Mouse (Mus musculus): ENCODE results near the gene Topors. TPM values are rescaled to one million over a fixed set of nuclear protein-coding genes. Genes with fewer than 3 reads are reported as not detected.
A peak's percentile ranks its signal among the peaks of the same experiment; 100 is the strongest.

Gene Topors
- polyA plus RNA-seq, 1 experiment from 2014 or later, result 38.3 TPM

- ATAC-seq, result no peak
- H3K4me1 ChIP-seq (replicated peaks), result no peaks in the 10 kb centered on the region
- no peaks in the 10 kb centered on the region for H3K36me3 ChIP-seq
- H3K9me3 ChIP-seq, result no peaks in the 10 kb centered on the region
- no peaks in the 10 kb centered on the region for H3K27me3 ChIP-seq (replicated peaks)
- H3K4me2 ChIP-seq (replicated peaks), result no peak overlapping the region
- H3K4me3 ChIP-seq (replicated peaks), result no peak overlapping the region
- 39% methylated on average over 21 of the region's 21 CpGs for WGBS
- H3K27ac ChIP-seq, result no peak overlapping the region
- no peak overlapping the region for H3K9ac ChIP-seq
Measured at GRCm38 (mm10) chr4:40221876-40222585, 47.6 kb downstream of the Topors start.

- Histone ChIP-seq H3K4me3 (replicated peaks) (no peak overlapping the region), H3K4me1 (replicated peaks) (no peaks in the 10 kb centered on the region), H3K27me3 (replicated peaks) (no peaks in the 10 kb centered on the region), H3K9ac (no peak overlapping the region), H3K36me3 (no peaks in the 10 kb centered on the region), H3K9me3 (no peaks in the 10 kb centered on the region), H3K27ac (no peak overlapping the region), H3K4me2 (replicated peaks) (no peak overlapping the region)
- peak; percentile 52; the same call in 1 of the 2 replicates for ATAC-seq
- 23% methylated on average over 14 of the region's 14 CpGs for WGBS
Measured at GRCm38 (mm10) chr4:40221004-40221760, 48.5 kb downstream of the Topors start.

- Histone ChIP-seq H3K36me3 (no peaks in the 10 kb centered on the region), H3K4me1 (replicated peaks) (no peaks in the 10 kb centered on the region), H3K4me2 (replicated peaks) (no peak overlapping the region), H3K4me3 (replicated peaks) (no peak overlapping the region), H3K9me3 (no peaks in the 10 kb centered on the region), H3K27ac (no peak overlapping the region), H3K9ac (no peak overlapping the region), H3K27me3 (replicated peaks) (no peaks in the 10 kb centered on the region)
- whole genome bisulfite sequencing, result 28% methylated on average over 12 of the region's 12 CpGs
- no peak for ATAC-seq
Measured at GRCm38 (mm10) chr4:40220437-40220836, 49.2 kb downstream of the Topors start.

GRCm38 (mm10) chr4:40218382-40218781, 51.3 kb downstream of the Topors start:
- no peaks in the 10 kb centered on the region for H3K36me3 ChIP-seq
- H3K9me3 ChIP-seq, result no peaks in the 10 kb centered on the region
- H3K27ac ChIP-seq, result no peak overlapping the region
- H3K27me3 ChIP-seq (replicated peaks), result no peaks in the 10 kb centered on the region
- 68% methylated on average over 7 of the region's 7 CpGs for WGBS
- peak; percentile 47; the same call in 1 of the 2 replicates for ATAC-seq
- no peak overlapping the region for H3K9ac ChIP-seq
- no peak overlapping the region for H3K4me2 ChIP-seq (replicated peaks)
- H3K4me1 ChIP-seq (replicated peaks), result no peaks in the 10 kb centered on the region
- H3K4me3 ChIP-seq (replicated peaks), result no peak overlapping the region

GRCm38 (mm10) chr4:40217910-40218309, 51.7 kb downstream of the Topors start:
- Histone ChIP-seq H3K27ac (no peak overlapping the region), H3K4me3 (replicated peaks) (no peak overlapping the region), H3K36me3 (no peaks in the 10 kb centered on the region), H3K4me2 (replicated peaks) (no peak overlapping the region), H3K27me3 (replicated peaks) (no peaks in the 10 kb centered on the region), H3K9ac (no peak overlapping the region), H3K4me1 (replicated peaks) (no peaks in the 10 kb centered on the region), H3K9me3 (no peaks in the 10 kb centered on the region)
- 50% methylated on average over 3 of the region's 3 CpGs for WGBS
- ATAC-seq, result no peak

- H3K36me3 ChIP-seq, result no peaks in the 10 kb centered on the region
- H3K27ac ChIP-seq, result no peak overlapping the region
- WGBS, result 88% methylated on average over 6 of the region's 6 CpGs
- no peaks in the 10 kb centered on the region for H3K4me1 ChIP-seq (replicated peaks)
- H3K4me3 ChIP-seq (replicated peaks), result no peak overlapping the region
- ATAC-seq, result no peak
- no peak overlapping the region for H3K4me2 ChIP-seq (replicated peaks)
- H3K9me3 ChIP-seq, result no peaks in the 10 kb centered on the region
- no peaks in the 10 kb centered on the region for H3K27me3 ChIP-seq (replicated peaks)
- no peak overlapping the region for H3K9ac ChIP-seq
Measured at GRCm38 (mm10) chr4:40212177-40212576, 57.5 kb downstream of the Topors start.

Other genes starting within 250 kb of the Topors start
- 66.9 and 68.1 TPM in 2 replicates for gene Aco1, start 126.8 kb downstream of the Topors start, polyA plus RNA-seq (2015; fragmentation: Nextera tagmentation; extraction: Ambion mirVana)
- 8.5 and 10.0 TPM in 2 replicates for gene Ddx58, start 30.0 kb downstream of the Topors start, polyA plus RNA-seq (2015; fragmentation: Nextera tagmentation; extraction: Ambion mirVana)
- gene Smim27, start 271 bp downstream of the Topors start, polyA plus RNA-seq (2015; fragmentation: Nextera tagmentation; extraction: Ambion mirVana), result 36.0 and 42.0 TPM in 2 replicates
- gene Ndufb6, start 9.6 kb upstream of the Topors start, polyA plus RNA-seq (2015; fragmentation: Nextera tagmentation; extraction: Ambion mirVana), result 384 and 393 TPM in 2 replicates
- gene Tmem215, start 202.3 kb upstream of the Topors start, polyA plus RNA-seq (2015; fragmentation: Nextera tagmentation; extraction: Ambion mirVana), result 1.0 and 1.5 TPM in 2 replicates